Mouse (Mus musculus) MEL (cell line): Measurements from ENCODE around the gene Pik3ip1. TPM values are rescaled to one million over a fixed set of nuclear protein-coding genes. Genes with fewer than 3 reads are reported as not detected.

ENCODE experiments used
- DNase-seq: peaks from one replicate; pipeline ENCODE4 v3.0.0; 2011; ENCODE audit warnings: low read depth, low spot score
- H3K27ac ChIP-seq: 2 replicates; pipeline ENCODE4 v1.5.1; 2012; ENCODE audit warnings: low read depth, mild to moderate bottlenecking, control low read depth, low read length, moderate library complexity; ENCODE audit not compliant: control insufficient read depth
- H3K27me3 ChIP-seq, 2 experiments: fragments of 150-350 bp in 1 of 2; sonication (generic) in 1 of 2; 2 replicates each; pipeline ENCODE4 v1.6.1; 2012; ENCODE audit warnings: low read length in 2 of 2, mild to moderate bottlenecking in 2 of 2, improper control_type of control experiment in 1 of 2, moderate library complexity in 1 of 2; ENCODE audit not compliant: insufficient read depth in 2 of 2, control insufficient read depth in 1 of 2
- H3K36me3 ChIP-seq, 2 experiments: 2 replicates each; pipeline ENCODE4 v1.6.1; 2012 to 2014; ENCODE audit warnings: low read length in 2 of 2, improper control_type of control experiment in 1 of 2, inconsistent platforms in 1 of 2, mild to moderate bottlenecking in 1 of 2; ENCODE audit not compliant: insufficient read depth in 2 of 2, control insufficient read depth in 1 of 2
- H3K4me1 ChIP-seq, 2 experiments: fragments of 150-350 bp in 1 of 2; sonication (generic) in 1 of 2; 2 replicates each; pipeline ENCODE4 v1.6.1; 2012; ENCODE audit warnings: low read length in 2 of 2, improper control_type of control experiment in 1 of 2, mild to moderate bottlenecking in 1 of 2; ENCODE audit not compliant: insufficient read depth in 2 of 2, control insufficient read depth in 1 of 2
- H3K4me3 ChIP-seq, 2 experiments: fragments of 150-350 bp in 1 of 2; sonication (generic) in 1 of 2; 2 replicates each; pipeline ENCODE4 v1.5.1; 2012; ENCODE audit warnings: low read depth in 2 of 2, low read length in 2 of 2, mild to moderate bottlenecking in 2 of 2, moderate library complexity in 2 of 2, control low read depth in 1 of 2, improper control_type of control experiment in 1 of 2; ENCODE audit not compliant: control insufficient read depth in 1 of 2, insufficient read depth in 1 of 2
- H3K79me2 ChIP-seq: 2 replicates; pipeline ENCODE4 v1.6.1; 2012; ENCODE audit warnings: mild to moderate bottlenecking, low read length, moderate library complexity; ENCODE audit not compliant: control insufficient read depth, poor library complexity, insufficient read depth
- H3K9ac ChIP-seq: 2 replicates; pipeline ENCODE4 v1.6.1; 2012; ENCODE audit warnings: low read depth, mild to moderate bottlenecking, control low read depth, low read length, moderate library complexity; ENCODE audit not compliant: control insufficient read depth, poor library complexity, severe bottlenecking
- H3K9me3 ChIP-seq: fragments of 150-350 bp; sonication (generic); replicated peaks from 2 replicates; pipeline ENCODE4 v1.6.1; 2012; ENCODE audit warnings: mild to moderate bottlenecking, low read length, improper control_type of control experiment, moderate library complexity; ENCODE audit not compliant: insufficient read depth
- CHD1 ChIP-seq: IDR thresholded peaks from 2 replicates; pipeline ENCODE4 v1.6.1; 2012; ENCODE audit warnings: low read depth, mild to moderate bottlenecking, inconsistent platforms, low read length, improper control_type of control experiment
- CHD2 ChIP-seq: IDR thresholded peaks from 2 replicates; pipeline ENCODE4 v1.6.1; 2011; ENCODE audit warnings: low read length, improper control_type of control experiment
- ETS1 ChIP-seq: IDR thresholded peaks from 2 replicates; pipeline ENCODE4 v1.6.1; 2012; ENCODE audit warnings: low read depth, mild to moderate bottlenecking, inconsistent platforms, low read length, improper control_type of control experiment, moderate library complexity
- GATA1 ChIP-seq: IDR thresholded peaks from 2 replicates; pipeline ENCODE4 v1.6.1; 2011; ENCODE audit warnings: low read depth, low read length, improper control_type of control experiment
- MAFK ChIP-seq: IDR thresholded peaks from 2 replicates; pipeline ENCODE4 v1.6.1; 2011; ENCODE audit warnings: low read depth, mild to moderate bottlenecking, low read length, improper control_type of control experiment, borderline replicate concordance
- MAX ChIP-seq: IDR thresholded peaks from 2 replicates; pipeline ENCODE4 v1.6.1; 2011; ENCODE audit warnings: low read length, improper control_type of control experiment
- MAZ ChIP-seq: IDR thresholded peaks from 2 replicates; pipeline ENCODE4 v1.6.1; 2012; ENCODE audit warnings: low read depth, mild to moderate bottlenecking, inconsistent platforms, low read length, improper control_type of control experiment
- MEF2A ChIP-seq: IDR thresholded peaks from 2 replicates; pipeline ENCODE4 v1.6.1; 2014; ENCODE audit warnings: low read depth, mild to moderate bottlenecking, inconsistent platforms, low read length, improper control_type of control experiment; ENCODE audit not compliant: poor library complexity, insufficient replicate concordance, severe bottlenecking; ENCODE audit errors: extremely low read depth
- MXI1 ChIP-seq: IDR thresholded peaks from 2 replicates; pipeline ENCODE4 v1.6.1; 2011; ENCODE audit warnings: mild to moderate bottlenecking, low read depth, low read length, improper control_type of control experiment
- MYB ChIP-seq: IDR thresholded peaks from 2 replicates; pipeline ENCODE4 v1.6.1; 2011; ENCODE audit warnings: mild to moderate bottlenecking, low read depth, low read length, improper control_type of control experiment
- NRF1 ChIP-seq: IDR thresholded peaks from 2 replicates; pipeline ENCODE4 v1.6.1; 2014; ENCODE audit warnings: low read depth, mild to moderate bottlenecking, inconsistent platforms, low read length, improper control_type of control experiment, moderate library complexity; ENCODE audit not compliant: poor library complexity, insufficient read depth, severe bottlenecking
- POLR2A ChIP-seq, 2 experiments: IDR thresholded peaks; 2 replicates each; pipeline ENCODE4 v1.6.1; 2011 to 2012; ENCODE audit warnings: low read length in 2 of 2, mild to moderate bottlenecking in 2 of 2, control low read depth in 1 of 2, improper control_type of control experiment in 1 of 2, low read depth in 1 of 2, moderate library complexity in 1 of 2; ENCODE audit not compliant: control insufficient read depth in 1 of 2, insufficient read depth in 1 of 2, poor library complexity in 1 of 2
- POLR2AphosphoS2 ChIP-seq: IDR thresholded peaks from 2 replicates; pipeline ENCODE4 v1.6.1; 2011; ENCODE audit warnings: low read length, improper control_type of control experiment
- SMC3 ChIP-seq: IDR thresholded peaks from 2 replicates; pipeline ENCODE4 v1.6.1; 2011; ENCODE audit warnings: low read depth, low read length, improper control_type of control experiment
- TAL1 ChIP-seq: IDR thresholded peaks from 2 replicates; pipeline ENCODE4 v1.6.1; 2012; ENCODE audit warnings: mild to moderate bottlenecking, inconsistent platforms, low read length, moderate library complexity, mixed read lengths
- TCF12 ChIP-seq: IDR thresholded peaks from 2 replicates; pipeline ENCODE4 v1.6.1; 2014; ENCODE audit warnings: low read depth, mild to moderate bottlenecking, inconsistent platforms, low read length, improper control_type of control experiment, moderate library complexity
- UBTF ChIP-seq: IDR thresholded peaks from 2 replicates; pipeline ENCODE4 v1.6.1; 2012; ENCODE audit warnings: low read depth, mild to moderate bottlenecking, inconsistent platforms, low read length, improper control_type of control experiment, moderate library complexity, borderline replicate concordance; ENCODE audit not compliant: insufficient read depth
- USF2 ChIP-seq, 2 experiments: IDR thresholded peaks; 2 replicates each; pipeline ENCODE4 v1.6.1; 2011 to 2012; ENCODE audit warnings: improper control_type of control experiment in 2 of 2, low read length in 2 of 2, borderline replicate concordance in 1 of 2, inconsistent platforms in 1 of 2, low read depth in 1 of 2, mild to moderate bottlenecking in 1 of 2; ENCODE audit not compliant: insufficient read depth in 1 of 2
- ZC3H11A ChIP-seq: IDR thresholded peaks from 2 replicates; pipeline ENCODE4 v1.6.1; 2012; ENCODE audit warnings: low read depth, mild to moderate bottlenecking, inconsistent platforms, low read length, improper control_type of control experiment
- ZMIZ1 ChIP-seq: IDR thresholded peaks from 2 replicates; pipeline ENCODE4 v1.6.1; 2012; ENCODE audit warnings: low read depth, mild to moderate bottlenecking, inconsistent platforms, low read length, improper control_type of control experiment, moderate library complexity
- ZNF384 ChIP-seq: IDR thresholded peaks from 2 replicates; pipeline ENCODE4 v1.6.1; 2012; ENCODE audit warnings: low read depth, mild to moderate bottlenecking, inconsistent platforms, low read length, improper control_type of control experiment
- polyA plus RNA-seq, 2 experiments: library from polyadenylated mRNA; stranded (reverse) in 1 of 2; unstranded in 1 of 2; fragments of >175 nt in 1 of 2; fragments of >200 nt in 1 of 2; gene quantifications; 2 replicates each; pipeline versions ENCODE4 v1.2.1 to v1.2.4; 2012; ENCODE audit warnings: low replicate concordance in 2 of 2, low read depth in 1 of 2; ENCODE audit not compliant: insufficient read length in 2 of 2, insufficient read depth in 1 of 2, missing spikeins in 1 of 2
- total RNA-seq: library from RNA; depleted of rRNA; stranded (reverse); fragments of 300-350 nt; gene quantifications from 2 replicates; pipeline ENCODE4 v1.2.3, GENCODE M21; 2012

Gene Pik3ip1
- total and polyA plus RNA-seq, 3 experiments = 1.7 to 2.7 TPM; not detected in 1

GRCm38 (mm10) chr11:3373591-3374292, 43.5 kb downstream of the Pik3ip1 start:
- H3K4me3 ChIP-seq = no peak overlapping the region
- no peaks in the 10 kb centered on the region for H3K4me1 ChIP-seq
- TF ChIP-seq CHD2 (no peak), MAX (no peak), MAZ (no peak), MAFK (no peak), TAL1 (no peak), POLR2A (IDR thresholded peaks at IDR 0.05; ENCODE audit: control insufficient read depth in 1 of 2, insufficient read depth in 1 of 2, low read depth in 1 of 2, low read length in 2 of 2, poor library complexity in 1 of 2) (no peak)
- no peaks in the 10 kb centered on the region for H3K9me3 ChIP-seq
- no peaks in the 10 kb centered on the region; a peak in 1 of 4 replicates for H3K36me3 ChIP-seq
- no peak for DNase-seq
- H3K79me2 ChIP-seq = no peaks in the 10 kb centered on the region
- H3K27me3 ChIP-seq = no peaks in the 10 kb centered on the region
- H3K27ac ChIP-seq = no peak overlapping the region
- no peak overlapping the region for H3K9ac ChIP-seq

DNA sequence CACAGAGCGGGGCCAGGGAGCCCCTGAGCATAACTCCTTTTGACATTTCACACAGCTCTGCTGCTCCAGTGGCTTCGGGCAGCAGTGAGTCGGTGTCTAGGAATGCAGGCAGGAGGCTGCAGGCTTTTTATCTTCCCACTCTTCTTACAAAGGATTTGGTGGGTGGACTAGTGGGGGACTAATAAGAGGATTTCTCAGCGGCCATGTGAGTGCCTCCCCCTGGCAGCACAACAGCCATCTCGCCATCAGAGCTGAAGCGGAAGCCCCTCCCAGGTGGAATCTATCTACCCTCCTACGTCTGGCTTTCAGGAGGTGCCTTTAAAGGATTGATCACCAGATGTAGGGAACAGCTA, 44.1 kb downstream of the Pik3ip1 start:
- Histone ChIP-seq H3K4me3 (no peak overlapping the region), H3K79me2 (no peaks in the 10 kb centered on the region), H3K4me1 (peaks cover 0 to 3% of the 10 kb centered on the region in 2 experiments; a peak in 2 of 4 replicates)
- TF ChIP-seq UBTF (no peak), USF2 (IDR thresholded peaks at IDR 0.05; ENCODE audit: borderline replicate concordance in 1 of 2, insufficient read depth in 1 of 2, low read depth in 1 of 2, low read length in 2 of 2) (no peak), NRF1 (no peak), MAFK (no peak), ZC3H11A (no peak), MAX (no peak), POLR2AphosphoS2 (no peak), MXI1 (no peak), ZMIZ1 (no peak), CHD2 (no peak), ZNF384 (no peak), SMC3 (no peak), TCF12 (no peak), ETS1 (no peak), GATA1 (no peak), MEF2A (no peak), MYB (no peak), CHD1 (no peak)
- TF ChIP-seq, all 39 proteins: peak for 0
- DNase-seq = no peak
- Histone ChIP-seq H3K27me3 (no peaks in the 10 kb centered on the region), H3K9ac (no peak overlapping the region), H3K9me3 (no peaks in the 10 kb centered on the region), H3K27ac (no peak overlapping the region), H3K36me3 (peaks cover 0 to 3% of the 10 kb centered on the region in 2 experiments; a peak in 3 of 4 replicates)
